Mouse (Mus musculus) right cerebral cortex, postnatal 25 days (tissue): Measurements from ENCODE around the gene Fbf1.
"Not testable (repeated sequence)": the region's sequence is repeated elsewhere in the genome, so short reads cannot be mapped to it uniquely, and the experiment has no call there.

Experiments
- DNase-seq: peaks from one replicate; pipeline ENCODE4 v3.0.0; 2022

Gene Fbf1

DNA sequence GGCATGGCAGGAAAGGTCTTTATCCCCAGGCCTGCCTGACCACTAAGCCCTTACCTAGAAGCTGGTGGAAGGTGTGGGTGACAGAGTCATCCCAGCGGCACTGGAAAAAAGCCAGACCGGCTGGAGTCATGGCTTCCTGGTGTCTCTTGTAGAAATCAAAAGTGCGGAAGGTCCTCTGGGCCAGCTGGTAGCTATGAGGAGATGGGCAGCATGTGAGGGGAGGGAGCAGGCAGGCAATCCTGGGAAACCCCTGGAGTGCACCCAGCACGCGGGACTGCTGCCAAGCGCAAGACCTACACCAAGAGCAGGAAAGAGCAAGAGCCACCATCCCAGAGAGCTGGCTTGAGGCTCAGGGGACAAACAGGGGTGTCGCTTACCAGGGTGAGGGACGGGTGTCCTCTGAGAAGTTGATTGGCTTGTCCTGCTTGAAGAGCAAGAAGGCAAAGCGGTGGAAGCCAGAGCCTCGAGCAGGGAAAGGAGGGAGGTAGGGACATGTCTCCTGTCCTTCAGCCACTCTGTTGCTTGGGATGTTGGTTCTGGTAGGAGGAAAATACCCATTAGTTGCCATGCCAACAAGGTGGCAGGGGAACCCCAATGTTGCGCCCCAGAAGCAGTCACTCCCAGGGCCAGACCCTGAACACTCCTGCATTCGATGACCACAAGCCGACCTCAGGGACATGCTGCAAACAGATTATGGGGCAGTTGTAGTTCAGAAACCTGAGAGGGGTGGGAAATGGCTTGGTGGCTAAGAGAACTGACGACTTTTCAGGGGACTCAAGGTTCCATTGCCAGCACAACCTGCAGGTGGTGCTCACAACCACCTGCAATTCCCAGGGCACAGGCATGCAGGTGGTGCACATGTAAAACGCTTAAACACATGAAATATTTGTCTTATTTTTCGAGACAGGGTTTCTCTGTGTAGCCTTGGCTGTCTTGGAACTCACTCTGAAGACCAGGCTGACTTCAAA is 35.3 kb downstream of the Fbf1 start:
- no peak for DNase-seq

- no peak for DNase-seq
Observed at GRCm38 (mm10) chr11:116131349-116132170, 36.4 kb downstream of the Fbf1 start.

DNA sequence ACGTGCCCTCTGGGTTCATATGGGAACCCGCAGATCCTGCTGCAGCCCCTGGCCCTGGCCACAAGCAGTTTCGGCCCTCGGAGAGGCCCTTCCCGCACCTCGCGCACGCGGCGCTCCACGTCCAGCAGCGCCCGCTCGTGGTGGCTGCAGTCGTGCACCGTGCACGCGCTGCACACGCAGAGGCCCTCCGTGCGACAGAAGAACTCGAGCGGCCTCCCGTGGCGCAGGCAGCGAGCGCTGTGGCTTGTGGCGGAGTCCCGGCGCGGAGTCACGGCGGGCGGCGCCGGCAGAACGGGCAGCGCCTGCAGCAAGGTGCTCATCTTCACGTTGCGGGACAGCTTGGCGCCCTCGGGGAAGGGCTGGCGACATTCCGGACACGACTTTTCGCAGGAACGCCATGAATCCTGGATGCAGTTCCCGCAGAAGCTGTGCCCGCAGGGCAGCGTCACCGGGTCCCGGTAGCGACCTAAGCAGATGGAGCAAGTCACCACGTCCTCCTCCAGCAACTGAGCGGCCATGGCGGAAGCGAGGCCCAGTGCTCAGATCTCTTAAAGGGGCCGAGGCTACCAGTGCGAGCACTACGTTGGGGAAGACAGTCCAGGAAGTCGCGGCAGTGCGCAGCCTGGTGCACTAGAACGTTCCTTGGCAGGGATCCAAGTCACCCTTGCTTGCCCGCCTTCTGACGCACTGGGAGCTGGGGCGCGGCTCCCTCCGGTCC is 37.3 kb downstream of the Fbf1 start, which contains the start of gene Trim65:
Gene Trim65, minus strand, starts transcription at position 641 of the 718 bp plus-strand sequence.
- peak; percentile 88 for DNase-seq

DNA sequence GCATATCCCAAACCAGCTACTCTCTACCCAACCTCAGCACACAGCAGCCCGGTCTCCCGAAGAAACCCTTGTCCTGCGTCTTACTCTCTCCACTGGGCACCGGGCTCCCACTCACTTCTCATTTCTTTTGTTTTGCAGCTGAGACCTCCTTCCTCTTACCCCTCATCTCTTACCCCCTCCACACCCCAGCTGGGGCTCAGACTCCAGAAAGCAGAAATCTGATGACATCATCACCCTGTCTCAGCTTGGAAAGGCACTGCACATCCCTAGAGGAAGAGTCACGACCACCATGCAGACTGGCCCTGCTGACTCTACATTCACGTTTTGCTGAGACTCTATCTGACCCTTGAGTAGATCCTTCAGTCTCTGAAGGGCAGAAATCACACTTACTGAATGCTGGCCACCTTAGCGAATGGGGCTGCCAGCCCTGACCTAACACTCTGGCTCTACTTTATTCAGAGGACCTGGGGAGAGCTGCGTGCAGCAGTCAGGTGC is 37.9 kb downstream of the Fbf1 start:
- no peak for DNase-seq

DNA sequence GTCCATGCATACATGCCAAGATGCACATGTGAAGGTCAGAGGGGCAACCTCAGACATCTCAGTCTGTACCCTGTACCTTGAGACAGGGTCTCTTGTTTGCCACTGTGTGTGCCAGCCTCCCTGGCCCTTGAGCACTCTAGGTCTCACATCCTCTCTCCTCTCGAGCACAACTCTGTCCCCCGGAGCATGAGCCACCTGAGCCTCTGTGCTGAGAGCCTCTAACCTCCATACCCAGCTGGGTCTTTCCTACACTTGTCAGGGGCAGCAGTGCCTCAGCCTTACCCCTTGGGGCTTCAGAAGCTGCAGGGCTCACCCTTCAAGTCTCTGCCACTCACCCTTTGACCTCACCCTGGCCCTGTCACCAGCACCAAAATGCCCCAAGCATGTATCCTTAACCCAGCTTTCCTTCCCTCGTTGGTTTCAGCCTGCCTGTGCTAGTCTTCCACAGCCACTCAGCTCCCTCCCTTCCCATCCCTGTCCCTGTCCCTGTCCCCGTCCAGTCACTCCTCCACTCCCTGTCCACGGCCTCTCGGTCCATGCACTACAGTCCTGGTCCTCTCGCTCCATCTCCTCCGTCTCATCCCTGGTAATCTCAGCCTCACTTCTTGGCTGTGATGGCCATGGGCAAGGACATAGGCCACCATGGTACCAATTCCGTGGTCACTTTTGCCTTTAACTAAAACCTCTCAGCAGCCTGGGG is 38.7 kb downstream of the Fbf1 start:
- no peak for DNase-seq

DNA sequence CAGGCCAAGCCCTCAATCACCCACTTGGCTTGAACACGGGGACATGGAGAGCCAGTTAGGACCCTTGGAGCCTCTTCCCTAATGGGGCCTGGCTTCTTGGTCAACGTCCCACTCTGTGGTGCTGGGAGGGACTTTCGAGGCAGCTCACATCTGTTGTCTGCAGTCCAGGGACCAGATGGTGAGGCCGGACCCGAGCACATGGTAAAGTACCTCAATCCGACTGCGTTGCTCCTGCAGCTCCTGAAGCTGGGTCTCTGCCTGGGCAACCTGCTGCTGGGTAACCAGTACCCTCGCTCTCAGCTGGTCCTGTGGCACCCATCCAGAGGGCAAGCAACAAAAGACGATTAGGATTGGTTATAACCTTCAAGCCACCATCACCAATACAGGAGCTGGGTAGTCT is 40.0 kb downstream of the Fbf1 start:
- DNase-seq: no peak

- DNase-seq: no peak
Observed at GRCm38 (mm10) chr11:116127156-116127980, 40.6 kb downstream of the Fbf1 start, which contains the start of gene Trim47. Gene Trim47, minus strand, starts transcription at chr11:116127210.

GRCm38 (mm10) chr11:116126261-116126660 is 41.7 kb downstream of the Fbf1 start:
- DNase-seq: no peak

- DNase-seq: not testable (repeated sequence)
Observed at GRCm38 (mm10) chr11:116121731-116122245, 46.2 kb downstream of the Fbf1 start.

- DNase-seq: no peak
Observed at GRCm38 (mm10) chr11:116117819-116118218, 50.1 kb downstream of the Fbf1 start.

- DNase-seq: no peak
Observed at GRCm38 (mm10) chr11:116117241-116117640, 50.7 kb downstream of the Fbf1 start.

- no peak for DNase-seq
Observed at GRCm38 (mm10) chr11:116111611-116112203, 56.3 kb downstream of the Fbf1 start.

GRCm38 (mm10) chr11:116111067-116111466 is 56.9 kb downstream of the Fbf1 start:
- DNase-seq: no peak

- DNase-seq: no peak
Observed at GRCm38 (mm10) chr11:116110540-116110939, 57.4 kb downstream of the Fbf1 start.

- DNase-seq: no peak
Observed at GRCm38 (mm10) chr11:116110131-116110530, 57.8 kb downstream of the Fbf1 start.

- DNase-seq: no peak
Observed at GRCm38 (mm10) chr11:116109441-116110081, 58.4 kb downstream of the Fbf1 start.

GRCm38 (mm10) chr11:116108464-116109137 is 59.4 kb downstream of the Fbf1 start:
- peak; percentile 53 for DNase-seq

GRCm38 (mm10) chr11:116107777-116108285 is 60.1 kb downstream of the Fbf1 start:
- no peak for DNase-seq
